Mouse (Mus musculus): Measurements from ENCODE around the gene Grid1.

DNA sequence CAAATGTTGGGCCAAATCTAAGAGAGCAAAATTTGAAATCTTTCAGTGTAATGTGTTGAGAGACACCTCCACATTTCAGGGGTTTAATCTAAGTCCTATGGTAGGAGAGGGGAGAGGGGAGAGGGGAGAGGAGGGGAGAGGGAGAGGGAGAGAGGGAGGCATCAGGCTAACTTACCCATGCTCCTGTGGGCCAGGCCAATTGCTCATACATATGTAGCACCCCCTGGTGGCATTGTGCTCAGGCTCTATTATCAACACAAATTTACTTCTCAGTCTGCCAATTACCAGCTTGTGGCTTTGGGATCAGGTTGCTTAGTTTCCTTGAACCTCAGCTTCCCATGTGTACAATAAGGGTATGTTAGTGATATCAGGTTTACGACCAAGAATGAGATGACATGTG, 291.0 kb downstream of the Grid1 start:
- no peak for TF ChIP-seq GATA1 (IDR thresholded peaks at IDR 0.05; ENCODE audit: borderline replicate concordance, low read length)
- no peak for TF ChIP-seq CTCF (IDR thresholded peaks at IDR 0.05; ENCODE audit: low read depth, low read length)
- TF ChIP-seq POLR2AphosphoS5 (IDR thresholded peaks at IDR 0.05; ENCODE audit: insufficient replicate concordance, low read depth, low read length), result no peak
- TF ChIP-seq TAL1 (conservative IDR thresholded peaks at IDR 0.05; ENCODE audit: low read depth, low read length), result no peak
- TF ChIP-seq GATA2 (IDR thresholded peaks at IDR 0.05; ENCODE audit: borderline replicate concordance, low read depth, low read length), result no peak
